Mouse (Mus musculus) liver, adult 2 months (tissue): ENCODE results near the gene Lman1l. TPM values are rescaled to one million over a fixed set of nuclear protein-coding genes. Genes with fewer than 3 reads are reported as not detected.

Experiments used
- DNase-seq: peaks from one replicate; pipeline ENCODE4 v3.0.0-alpha.2; 2011; ENCODE audit warnings: low read depth, low spot score; ENCODE audit errors: extremely low read depth
- H3K27ac ChIP-seq: fragments of 200-500 bp; replicated peaks from 2 replicates; pipeline ENCODE4 v1.5.1; 2012; ENCODE audit warnings: low read depth, mild to moderate bottlenecking, control low read depth, inconsistent platforms, low read length; ENCODE audit not compliant: insufficient read depth
- H3K27me3 ChIP-seq: fragments of 200-500 bp; 2 replicates; pipeline ENCODE4 v1.6.1; 2012; ENCODE audit warnings: mild to moderate bottlenecking, moderate library complexity, low read length, inconsistent platforms; ENCODE audit not compliant: control insufficient read depth, insufficient read depth
- H3K36me3 ChIP-seq: fragments of 200-500 bp; 2 replicates; pipeline ENCODE4 v1.6.1; 2012; ENCODE audit warnings: low read length, inconsistent platforms; ENCODE audit not compliant: control insufficient read depth, insufficient read depth
- H3K4me1 ChIP-seq: fragments of 200-500 bp; 2 replicates; pipeline ENCODE4 v1.6.1; 2011; ENCODE audit warnings: low read length; ENCODE audit not compliant: control insufficient read depth, insufficient read depth
- H3K4me3 ChIP-seq: fragments of 200-500 bp; 2 replicates; pipeline ENCODE4 v1.5.1; 2011; ENCODE audit warnings: low read depth, mild to moderate bottlenecking, control low read depth, low read length, moderate library complexity; ENCODE audit not compliant: insufficient read depth
- H3K79me2 ChIP-seq: fragments of 200-500 bp; 2 replicates; pipeline ENCODE4 v1.6.1; 2012; ENCODE audit warnings: inconsistent platforms, mild to moderate bottlenecking, low read length, moderate library complexity; ENCODE audit not compliant: control insufficient read depth, insufficient read depth
- H3K9ac ChIP-seq: fragments of 200-500 bp; 2 replicates; pipeline ENCODE4 v1.6.1; 2012; ENCODE audit warnings: low read depth, mild to moderate bottlenecking, control low read depth, inconsistent platforms, low read length
- CTCF ChIP-seq: fragments of 200-500 bp; IDR thresholded peaks from 2 replicates; pipeline ENCODE4 v1.5.1; 2011; ENCODE audit warnings: low read depth, low read length, control low read depth
- POLR2A ChIP-seq: fragments of 200-500 bp; IDR thresholded peaks from 2 replicates; pipeline ENCODE4 v1.6.1; 2011; ENCODE audit warnings: low read length, control low read depth; ENCODE audit not compliant: insufficient read depth; ENCODE audit errors: extremely low read depth
- WGBS: fragments of 180-500 bp; shearing (Covaris S2); methylation state at CpG from one replicate; pipeline ENCODE4 v1.1.7; 2018; 5-methylcytosine and 5-hydroxymethylcytosine counted together
- polyA plus RNA-seq: library from polyadenylated mRNA; depleted of rRNA; stranded (reverse); fragments of >200 nt; gene quantifications from 2 replicates; pipeline ENCODE4 v1.2.3, GENCODE M21; 2012
- total RNA-seq: library from RNA; depleted of rRNA; stranded (reverse); fragments of >200 nt; gene quantifications from 2 replicates; pipeline ENCODE4 v1.2.3, GENCODE M21; 2014

Gene Lman1l
- total and polyA plus RNA-seq, 2 experiments: not detected

DNA sequence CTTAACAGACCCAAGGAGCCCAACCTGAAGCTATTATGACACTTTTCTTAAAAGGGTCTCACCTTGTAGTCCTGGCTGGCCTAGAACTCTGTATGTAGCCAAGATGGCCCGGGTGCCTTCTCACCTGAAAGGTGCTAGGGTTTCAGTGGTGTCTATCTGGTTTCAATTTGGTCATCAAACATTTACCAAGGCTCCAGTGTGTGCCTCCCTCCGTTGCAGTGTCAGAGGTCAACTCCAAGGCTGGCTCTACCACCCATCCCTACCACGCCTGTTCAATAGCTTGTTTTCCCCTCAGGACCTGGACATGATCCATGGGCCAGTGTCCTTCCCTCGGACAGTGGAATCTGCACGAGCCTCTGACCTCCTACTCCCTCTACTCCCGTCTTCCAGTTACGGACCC, 3.7 kb upstream of the Lman1l start:
- DNase-seq: peak; percentile 74
- peaks cover 15% of the 10 kb centered on the region; the same call in 1 of the 2 replicates for H3K36me3 ChIP-seq
- 15% methylated on average over 7 of the region's 7 CpGs for WGBS
- no peak overlapping the region for H3K4me3 ChIP-seq
- no peak overlapping the region for H3K9ac ChIP-seq
- no peak for TF ChIP-seq CTCF
- no peak for TF ChIP-seq POLR2A
- H3K79me2 ChIP-seq: no peaks in the 10 kb centered on the region
- no peaks in the 10 kb centered on the region for H3K27me3 ChIP-seq
- H3K4me1 ChIP-seq: peaks cover 5% of the 10 kb centered on the region
- H3K27ac ChIP-seq: peak overlapping the region; percentile 23; the same call in 1 of the 2 replicates

- Histone ChIP-seq H3K27me3 (no peaks in the 10 kb centered on the region), H3K4me1 (no peaks in the 10 kb centered on the region), H3K27ac (no peak overlapping the region), H3K4me3 (no peak overlapping the region), H3K9ac (no peak overlapping the region), H3K79me2 (no peaks in the 10 kb centered on the region), H3K36me3 (no peaks in the 10 kb centered on the region)
- no peak for DNase-seq
- WGBS: 83% methylated on average over 8 of the region's 8 CpGs
- TF ChIP-seq POLR2A (no peak), CTCF (no peak)
Measured at GRCm38 (mm10) chr9:57618854-57619253, 1.7 kb downstream of the Lman1l start.

- WGBS: 68% methylated on average over 8 of the region's 8 CpGs
- Histone ChIP-seq H3K4me3 (no peak overlapping the region), H3K27me3 (no peaks in the 10 kb centered on the region), H3K36me3 (no peaks in the 10 kb centered on the region), H3K4me1 (no peaks in the 10 kb centered on the region), H3K27ac (no peak overlapping the region), H3K9ac (no peak overlapping the region), H3K79me2 (no peaks in the 10 kb centered on the region)
- no peak for DNase-seq
- TF ChIP-seq CTCF (no peak), POLR2A (no peak)
Measured at GRCm38 (mm10) chr9:57617556-57618169, 2.9 kb downstream of the Lman1l start.

DNA sequence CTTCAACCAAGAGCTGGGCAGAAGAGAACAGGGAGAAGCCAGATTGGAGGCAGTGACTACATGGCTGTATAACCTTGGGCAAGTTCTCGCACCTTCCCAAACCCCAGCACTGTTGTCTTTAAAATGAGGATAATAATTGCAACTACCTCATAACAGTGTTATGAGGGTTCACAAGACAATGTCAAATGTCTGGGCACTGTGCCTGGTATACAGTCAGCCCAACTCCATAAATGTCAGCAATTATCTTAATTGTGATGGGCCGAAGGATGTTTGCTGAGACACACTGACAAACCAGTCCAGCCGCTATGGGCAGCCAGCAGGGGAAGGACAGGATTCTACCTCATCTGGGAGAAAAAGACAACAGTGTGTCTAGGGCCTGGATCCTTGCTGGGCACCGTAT, 5.8 kb downstream of the Lman1l start:
- DNase-seq: no peak
- Histone ChIP-seq H3K9ac (no peak overlapping the region), H3K4me3 (no peak overlapping the region), H3K36me3 (no peaks in the 10 kb centered on the region), H3K79me2 (no peaks in the 10 kb centered on the region), H3K27ac (no peak overlapping the region), H3K27me3 (no peaks in the 10 kb centered on the region), H3K4me1 (no peaks in the 10 kb centered on the region)
- WGBS: 77% methylated on average over 4 of the region's 4 CpGs
- TF ChIP-seq CTCF (no peak), POLR2A (no peak)

DNA sequence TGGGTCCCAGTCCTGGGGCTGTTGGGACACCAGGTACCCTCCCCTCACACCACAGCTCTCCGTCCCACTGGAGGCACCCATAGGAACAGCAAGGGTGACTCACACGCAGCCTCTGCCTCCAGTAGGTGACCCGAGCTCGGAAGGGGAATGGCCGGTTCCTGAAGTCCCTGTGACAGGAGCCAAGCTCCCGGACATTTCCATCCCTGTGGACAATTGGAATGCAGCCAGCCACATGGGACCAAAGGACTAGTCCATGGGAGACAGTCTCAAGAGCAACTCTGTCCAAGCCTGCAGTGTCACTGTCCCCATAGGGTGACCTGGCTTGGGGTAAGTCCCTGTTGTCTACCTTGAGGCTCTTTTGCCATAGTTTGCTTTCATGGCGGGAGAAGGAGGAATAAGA, 6.6 kb downstream of the Lman1l start:
- TF ChIP-seq POLR2A: no peak
- no peak for TF ChIP-seq CTCF
- Histone ChIP-seq H3K9ac (no peak overlapping the region), H3K79me2 (no peaks in the 10 kb centered on the region), H3K4me3 (no peak overlapping the region), H3K4me1 (no peaks in the 10 kb centered on the region), H3K27ac (no peak overlapping the region), H3K36me3 (no peaks in the 10 kb centered on the region), H3K27me3 (no peaks in the 10 kb centered on the region)
- DNase-seq: no peak
- WGBS: 69% methylated on average over 7 of the region's 7 CpGs

- Histone ChIP-seq H3K4me1 (no peaks in the 10 kb centered on the region), H3K27me3 (no peaks in the 10 kb centered on the region; the same call in 1 of the 2 replicates), H3K79me2 (no peaks in the 10 kb centered on the region), H3K27ac (no peak overlapping the region), H3K9ac (no peak overlapping the region), H3K36me3 (no peaks in the 10 kb centered on the region), H3K4me3 (no peak overlapping the region)
- TF ChIP-seq POLR2A: no peak
- TF ChIP-seq CTCF: no peak
- WGBS: 60% methylated on average over 7 of the region's 7 CpGs
- no peak for DNase-seq
Measured at GRCm38 (mm10) chr9:57612587-57612986, 8.0 kb downstream of the Lman1l start.
